Mouse (Mus musculus) fat pad, adult 2 months (tissue): ENCODE data around the gene Gm16381.
"Not testable (repeated sequence)": the region's sequence is repeated elsewhere in the genome, so short reads cannot be mapped to it uniquely, and the experiment has no call there.

Experiments
- DNase-seq: peaks from one replicate; pipeline ENCODE4 v3.0.0-alpha.2; 2011; ENCODE audit warnings: low read depth, low spot score; ENCODE audit errors: extremely low read depth

Gene Gm16381

DNA sequence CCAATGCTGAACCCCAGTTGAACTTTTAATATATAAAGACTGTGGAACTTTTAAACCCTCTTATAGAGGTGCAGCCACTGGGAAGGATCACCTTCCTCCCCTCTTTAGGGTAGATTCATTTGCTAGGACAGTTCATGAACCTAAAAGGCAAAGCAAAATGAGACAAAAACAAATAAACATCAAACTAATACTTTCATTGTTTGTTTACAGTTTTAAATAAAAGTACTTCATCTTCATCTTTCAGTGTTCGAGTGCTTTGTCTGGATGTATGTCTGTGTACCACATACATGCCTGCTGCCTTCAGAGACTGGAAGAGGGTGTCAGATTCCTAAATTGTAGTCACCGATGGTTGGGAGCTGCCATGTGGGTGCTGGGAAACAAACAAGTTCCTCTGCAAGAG, at the start of gene Gm16381:
Gene Gm16381, minus strand, starts transcription at position 101 of the 400 bp plus-strand sequence.
- DNase-seq = not testable (repeated sequence)

DNA sequence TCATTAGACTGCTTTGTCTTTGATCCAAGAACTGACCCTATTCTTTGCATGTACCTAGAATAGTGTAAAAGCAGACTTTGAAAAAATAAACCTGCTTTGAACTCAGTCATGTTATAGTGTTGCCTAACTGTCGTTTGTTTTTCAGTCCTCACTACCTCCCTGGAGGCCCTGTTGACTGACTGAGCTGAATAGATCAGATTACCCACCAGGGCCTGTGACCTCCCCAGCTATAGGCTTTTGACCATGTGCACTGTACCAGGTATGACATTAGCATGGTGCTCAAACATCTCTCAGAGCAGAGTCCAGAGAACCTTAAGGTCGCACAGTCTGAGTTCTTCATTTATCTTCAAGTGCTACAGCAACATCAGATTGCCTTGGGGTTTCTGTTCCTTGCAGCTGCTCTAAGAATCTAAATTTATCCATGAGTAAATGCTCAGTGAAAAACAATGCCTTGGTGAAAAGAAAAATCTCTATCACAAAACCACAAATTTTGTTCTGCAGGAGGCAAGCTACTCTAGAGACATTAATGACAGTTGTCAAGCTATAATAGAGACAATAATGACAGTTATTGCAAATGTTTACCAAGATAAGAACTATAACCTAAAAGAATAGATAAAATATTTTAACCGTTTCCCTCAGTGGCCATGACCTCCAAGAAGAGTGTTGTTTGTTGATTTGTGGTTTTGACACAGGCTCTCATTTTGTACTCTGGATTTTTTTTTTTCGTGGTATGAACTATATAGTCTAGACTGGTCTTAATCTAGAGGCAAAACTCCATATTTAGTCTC, 8.7 kb upstream of the Gm16381 start:
- DNase-seq = not testable (repeated sequence)

DNA sequence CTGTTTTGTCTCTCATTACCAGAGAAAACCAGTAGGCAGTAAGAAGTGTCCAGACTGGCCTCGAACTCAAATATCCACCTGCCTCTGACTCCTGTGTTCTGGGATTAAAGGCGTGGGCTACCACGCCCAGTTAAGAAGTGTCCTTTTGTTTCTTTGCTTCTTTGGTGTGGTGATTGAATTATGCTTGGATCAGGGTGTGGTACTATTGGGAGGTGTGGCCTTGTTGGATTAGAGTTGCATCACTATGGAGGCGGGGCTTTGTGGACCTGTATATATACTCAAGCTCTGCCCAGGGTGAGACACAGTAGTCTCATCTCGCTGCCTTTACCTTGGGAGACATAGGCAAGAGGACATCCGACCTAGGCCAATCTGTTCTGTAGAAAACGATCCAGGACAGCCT, 25.9 kb downstream of the Gm16381 start, which contains the start of gene Gm4027:
Gene Gm4027, plus strand, starts transcription at position 301 of the 400 bp plus-strand sequence.
- not testable (repeated sequence) for DNase-seq

DNA sequence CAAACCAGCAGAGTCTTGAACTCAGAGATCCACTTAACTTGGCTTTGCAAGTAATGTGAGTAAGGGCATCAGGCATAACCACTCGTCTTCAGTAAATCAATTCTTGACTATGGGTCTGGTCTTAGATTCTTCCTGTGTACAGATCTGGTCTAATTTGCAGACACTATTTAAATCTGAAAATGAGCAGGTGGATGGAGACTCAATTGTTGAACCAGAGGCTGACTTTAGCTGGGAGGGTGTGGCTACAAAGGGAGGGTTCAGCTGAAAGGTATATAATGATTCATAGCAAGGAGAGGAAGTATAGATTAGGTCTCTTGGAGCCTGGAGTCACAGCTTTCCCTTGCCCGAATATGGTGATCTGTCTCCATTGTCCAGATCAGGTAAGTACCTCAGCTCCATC, 42.0 kb downstream of the Gm16381 start, which contains the start of gene Oog1:
Gene Oog1, plus strand, starts transcription at position 301 of the 400 bp plus-strand sequence.
- not testable (repeated sequence) for DNase-seq

DNA sequence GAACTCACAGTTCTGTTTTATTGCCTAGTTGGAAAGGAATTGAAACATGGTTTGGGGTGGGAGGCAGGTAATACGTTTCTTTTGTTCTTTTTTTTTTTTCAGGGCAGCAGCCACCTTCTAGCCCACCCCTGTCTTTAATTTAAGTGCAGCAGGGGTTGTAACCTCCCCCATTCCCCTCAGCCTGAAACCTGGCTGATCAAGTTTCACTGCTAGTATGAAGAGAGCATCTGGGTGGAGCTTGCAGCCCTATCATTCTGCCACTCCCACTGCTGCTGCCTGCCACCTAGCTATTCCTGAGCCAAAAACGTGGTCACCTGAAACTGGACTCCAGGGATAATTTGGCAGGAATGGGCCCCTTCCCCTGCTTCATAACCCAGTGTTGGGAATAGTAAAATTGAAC, 43.0 kb downstream of the Gm16381 start:
- not testable (repeated sequence) for DNase-seq
